Mouse (Mus musculus) CH12.LX (cell line): ENCODE data around the gene Suco.

Experiments
- CHD2 ChIP-seq: IDR thresholded peaks from 2 replicates; pipeline ENCODE4 v1.6.1; 2011; ENCODE audit warnings: low read length, improper control_type of control experiment
- CTCF ChIP-seq, 2 experiments: IDR thresholded peaks in 1 of 2; conservative IDR thresholded peaks in 1 of 2; 2 replicates each; pipeline ENCODE4 v1.5.1; 2011 to 2012; ENCODE audit warnings: low read depth in 2 of 2, low read length in 2 of 2, improper control_type of control experiment in 1 of 2, inconsistent platforms in 1 of 2, mild to moderate bottlenecking in 1 of 2, moderate library complexity in 1 of 2
- EP300 ChIP-seq: IDR thresholded peaks from 2 replicates; pipeline ENCODE4 v1.6.1; 2011; ENCODE audit warnings: low read length, improper control_type of control experiment
- JUND ChIP-seq: conservative IDR thresholded peaks from 2 replicates; pipeline ENCODE4 v1.6.1; 2011; ENCODE audit warnings: low read depth, low read length, improper control_type of control experiment
- RAD21 ChIP-seq: IDR thresholded peaks from 2 replicates; pipeline ENCODE4 v1.6.1; 2011; ENCODE audit warnings: low read depth, mild to moderate bottlenecking, low read length, improper control_type of control experiment, moderate library complexity
- TCF12 ChIP-seq: IDR thresholded peaks from 2 replicates; pipeline ENCODE4 v1.6.1; 2014; ENCODE audit warnings: low read depth, mild to moderate bottlenecking, inconsistent platforms, low read length, improper control_type of control experiment

GRCm38 (mm10) chr1:161925281-161925805 lies 48.9 kb upstream of the Suco start:
- TF ChIP-seq CTCF (conservative IDR thresholded peaks at IDR 0.05 in 1 of 2, IDR thresholded peaks at IDR 0.05 in 1 of 2; ENCODE audit: low read depth in 2 of 2, low read length in 2 of 2) (no peak), CHD2 (no peak), TCF12 (no peak), RAD21 (no peak), EP300 (no peak), JUND (no peak)
